Mouse (Mus musculus): ENCODE measurements at regions not wholly inside any gene's neighbourhood (a gene's known extent, or its start where the extent isn't known, plus 50 kb on each side); places are given as distances from the start of the nearest gene placed in this dataset.

GRCm38 (mm10) chr5:82939786-82940185 is 415.2 kb downstream of the Tecrl start:
- ATAC-seq (ENCODE audit: extremely low read depth, insufficient number of reproducible peaks, low FRiP score, poor library complexity, severe bottlenecking) (no peak), DNase-seq (ENCODE audit: low spot score) (no peak)
- TF ChIP-seq POLR2AphosphoS5 (IDR thresholded peaks at IDR 0.05; ENCODE audit: insufficient replicate concordance, low read depth, low read length) (no peak), CTCF (IDR thresholded peaks at IDR 0.05; ENCODE audit: low read depth, low read length) (no peak)
- Histone ChIP-seq H3K27me3 (ENCODE audit: insufficient read depth, low read length) (no peaks in the 10 kb centered on the region), H3K4me1 (ENCODE audit: insufficient read depth, low read depth, low read length) (no peaks in the 10 kb centered on the region), H3K36me3 (replicated peaks) (no peaks in the 10 kb centered on the region), H3K4me3 (ENCODE audit: low read depth, low read length) (no peak overlapping the region), H3K9me3 (replicated peaks) (no peaks in the 10 kb centered on the region)

- no peak for ATAC-seq (ENCODE audit: extremely low read depth, insufficient number of reproducible peaks, low FRiP score, poor library complexity, severe bottlenecking)
Observed at GRCm38 (mm10) chr5:82899347-82899746, 455.6 kb downstream of the Tecrl start.

GRCm38 (mm10) chr5:82898912-82899311 is 456.1 kb downstream of the Tecrl start:
- TF ChIP-seq CTCF (IDR thresholded peaks at IDR 0.05; ENCODE audit: low read depth, low read length), result no peak
- no peak for TF ChIP-seq POLR2AphosphoS5 (IDR thresholded peaks at IDR 0.05; ENCODE audit: insufficient replicate concordance, low read depth, low read length)
- TF ChIP-seq TAL1 (conservative IDR thresholded peaks at IDR 0.05; ENCODE audit: low read depth, low read length), result no peak
- TF ChIP-seq GATA2 (IDR thresholded peaks at IDR 0.05; ENCODE audit: borderline replicate concordance, low read depth, low read length), result no peak
- no peak for TF ChIP-seq GATA1 (IDR thresholded peaks at IDR 0.05; ENCODE audit: borderline replicate concordance, low read length)
- H3K4me1 ChIP-seq (ENCODE audit: insufficient read depth, low read depth, low read length), result no peaks in the 10 kb centered on the region
- H3K4me3 ChIP-seq (ENCODE audit: low read depth, low read length), result no peak overlapping the region
- no peak for DNase-seq (ENCODE audit: low spot score)
- no peaks in the 10 kb centered on the region for H3K36me3 ChIP-seq (replicated peaks)
- H3K9me3 ChIP-seq (replicated peaks), result no peaks in the 10 kb centered on the region
- no peak for ATAC-seq (ENCODE audit: extremely low read depth, insufficient number of reproducible peaks, low FRiP score, poor library complexity, severe bottlenecking)
- H3K27me3 ChIP-seq (ENCODE audit: insufficient read depth, low read length), result no peaks in the 10 kb centered on the region

More at GRCm38 (mm10) chr5:82899347-82899746, 455.6 kb downstream of the Tecrl start:
- H3K36me3 ChIP-seq (replicated peaks), result no peaks in the 10 kb centered on the region
- TF ChIP-seq TAL1 (conservative IDR thresholded peaks at IDR 0.05; ENCODE audit: low read depth, low read length) (no peak), CTCF (IDR thresholded peaks at IDR 0.05; ENCODE audit: low read depth, low read length) (no peak), POLR2AphosphoS5 (IDR thresholded peaks at IDR 0.05; ENCODE audit: insufficient replicate concordance, low read depth, low read length) (no peak), GATA1 (IDR thresholded peaks at IDR 0.05; ENCODE audit: borderline replicate concordance, low read length) (no peak), GATA2 (IDR thresholded peaks at IDR 0.05; ENCODE audit: borderline replicate concordance, low read depth, low read length) (no peak)
- H3K9me3 ChIP-seq (replicated peaks), result no peaks in the 10 kb centered on the region
- H3K27me3 ChIP-seq (ENCODE audit: insufficient read depth, low read length), result no peaks in the 10 kb centered on the region
- no peak for DNase-seq (ENCODE audit: low spot score)
- no peaks in the 10 kb centered on the region for H3K4me1 ChIP-seq (ENCODE audit: insufficient read depth, low read depth, low read length)
- no peak overlapping the region for H3K4me3 ChIP-seq (ENCODE audit: low read depth, low read length)

GRCm38 (mm10) chr5:82898389-82898788 is 456.6 kb downstream of the Tecrl start:
- DNase-seq (ENCODE audit: low spot score) (no peak), ATAC-seq (ENCODE audit: extremely low read depth, insufficient number of reproducible peaks, low FRiP score, poor library complexity, severe bottlenecking) (no peak)
- H3K9me3 ChIP-seq (replicated peaks), result no peaks in the 10 kb centered on the region
- H3K4me1 ChIP-seq (ENCODE audit: insufficient read depth, low read depth, low read length), result no peaks in the 10 kb centered on the region
- no peaks in the 10 kb centered on the region for H3K27me3 ChIP-seq (ENCODE audit: insufficient read depth, low read length)
- no peak overlapping the region for H3K4me3 ChIP-seq (ENCODE audit: low read depth, low read length)
- no peaks in the 10 kb centered on the region for H3K36me3 ChIP-seq (replicated peaks)
- TF ChIP-seq CTCF (IDR thresholded peaks at IDR 0.05; ENCODE audit: low read depth, low read length), result no peak
- TF ChIP-seq GATA2 (IDR thresholded peaks at IDR 0.05; ENCODE audit: borderline replicate concordance, low read depth, low read length), result no peak
- TF ChIP-seq GATA1 (IDR thresholded peaks at IDR 0.05; ENCODE audit: borderline replicate concordance, low read length), result no peak
- no peak for TF ChIP-seq POLR2AphosphoS5 (IDR thresholded peaks at IDR 0.05; ENCODE audit: insufficient replicate concordance, low read depth, low read length)
- no peak for TF ChIP-seq TAL1 (conservative IDR thresholded peaks at IDR 0.05; ENCODE audit: low read depth, low read length)

GRCm38 (mm10) chr5:82869264-82869663 is 485.7 kb downstream of the Tecrl start:
- TF ChIP-seq GATA1 (IDR thresholded peaks at IDR 0.05; ENCODE audit: borderline replicate concordance, low read length) (no peak), CTCF (IDR thresholded peaks at IDR 0.05; ENCODE audit: low read depth, low read length) (no peak), POLR2AphosphoS5 (IDR thresholded peaks at IDR 0.05; ENCODE audit: insufficient replicate concordance, low read depth, low read length) (no peak), GATA2 (IDR thresholded peaks at IDR 0.05; ENCODE audit: borderline replicate concordance, low read depth, low read length) (no peak)

GRCm38 (mm10) chr5:82864347-82864746 is 490.6 kb downstream of the Tecrl start:
- DNase-seq (ENCODE audit: low spot score) (no peak), ATAC-seq (ENCODE audit: extremely low read depth, insufficient number of reproducible peaks, low FRiP score, poor library complexity, severe bottlenecking) (no peak)
- Histone ChIP-seq H3K27me3 (ENCODE audit: insufficient read depth, low read length) (no peaks in the 10 kb centered on the region), H3K4me1 (ENCODE audit: insufficient read depth, low read depth, low read length) (no peaks in the 10 kb centered on the region), H3K36me3 (replicated peaks) (no peaks in the 10 kb centered on the region), H3K9me3 (replicated peaks) (peaks cover 5% of the 10 kb centered on the region; the same call in 1 of the 2 replicates), H3K4me3 (ENCODE audit: low read depth, low read length) (no peak overlapping the region)
- no peak for TF ChIP-seq GATA2 (IDR thresholded peaks at IDR 0.05; ENCODE audit: borderline replicate concordance, low read depth, low read length)
- TF ChIP-seq CTCF (IDR thresholded peaks at IDR 0.05; ENCODE audit: low read depth, low read length), result no peak
- TF ChIP-seq TAL1 (conservative IDR thresholded peaks at IDR 0.05; ENCODE audit: low read depth, low read length), result no peak
- no peak for TF ChIP-seq POLR2AphosphoS5 (IDR thresholded peaks at IDR 0.05; ENCODE audit: insufficient replicate concordance, low read depth, low read length)
- no peak for TF ChIP-seq GATA1 (IDR thresholded peaks at IDR 0.05; ENCODE audit: borderline replicate concordance, low read length)

More at GRCm38 (mm10) chr5:82869264-82869663, 485.7 kb downstream of the Tecrl start:
- Histone ChIP-seq H3K9me3 (replicated peaks) (peaks cover 2% of the 10 kb centered on the region; the same call in 1 of the 2 replicates), H3K4me1 (ENCODE audit: insufficient read depth, low read depth, low read length) (no peaks in the 10 kb centered on the region), H3K36me3 (replicated peaks) (no peaks in the 10 kb centered on the region), H3K4me3 (ENCODE audit: low read depth, low read length) (no peak overlapping the region), H3K27me3 (ENCODE audit: insufficient read depth, low read length) (no peaks in the 10 kb centered on the region)
- ATAC-seq (ENCODE audit: extremely low read depth, insufficient number of reproducible peaks, low FRiP score, poor library complexity, severe bottlenecking) (no peak), DNase-seq (ENCODE audit: low spot score) (no peak)

- H3K36me3 ChIP-seq (replicated peaks), result no peaks in the 10 kb centered on the region
- H3K4me1 ChIP-seq (ENCODE audit: insufficient read depth, low read depth, low read length), result no peaks in the 10 kb centered on the region
- no peak overlapping the region for H3K4me3 ChIP-seq (ENCODE audit: low read depth, low read length)
- DNase-seq (ENCODE audit: low spot score), result no peak
- H3K27me3 ChIP-seq (ENCODE audit: insufficient read depth, low read length), result no peaks in the 10 kb centered on the region
- TF ChIP-seq CTCF (IDR thresholded peaks at IDR 0.05; ENCODE audit: low read depth, low read length), result no peak
- TF ChIP-seq TAL1 (conservative IDR thresholded peaks at IDR 0.05; ENCODE audit: low read depth, low read length), result no peak
- TF ChIP-seq GATA2 (IDR thresholded peaks at IDR 0.05; ENCODE audit: borderline replicate concordance, low read depth, low read length), result no peak
- TF ChIP-seq POLR2AphosphoS5 (IDR thresholded peaks at IDR 0.05; ENCODE audit: insufficient replicate concordance, low read depth, low read length), result no peak
- no peak for TF ChIP-seq GATA1 (IDR thresholded peaks at IDR 0.05; ENCODE audit: borderline replicate concordance, low read length)
- no peak for ATAC-seq (ENCODE audit: extremely low read depth, insufficient number of reproducible peaks, low FRiP score, poor library complexity, severe bottlenecking)
- H3K9me3 ChIP-seq (replicated peaks), result no peaks in the 10 kb centered on the region
Observed at GRCm38 (mm10) chr5:82825327-82825726, 529.7 kb downstream of the Tecrl start.

Measured in G1E (cell line).